Mouse (Mus musculus) mouse embryonic stem cell (cell line): ENCODE data around the gene Cdc37.

Experiments
- in situ Hi-C, 2 experiments: fragments of 300-500 bp; cut with MboI; formaldehyde crosslinking; loops; 1 replicate in 1 of 2; 3 replicates in 1 of 2; pipeline ENCODE4 v1.14.3; 2019 to 2020; ENCODE audit warnings: low sequenced_read_pairs in 2 of 2, low pct_unique_long_range_greater_than_20kb in 1 of 2, mixed read lengths in 1 of 2; ENCODE audit not compliant: unreplicated experiment in 1 of 2

The Cdc37 gene

DNA sequence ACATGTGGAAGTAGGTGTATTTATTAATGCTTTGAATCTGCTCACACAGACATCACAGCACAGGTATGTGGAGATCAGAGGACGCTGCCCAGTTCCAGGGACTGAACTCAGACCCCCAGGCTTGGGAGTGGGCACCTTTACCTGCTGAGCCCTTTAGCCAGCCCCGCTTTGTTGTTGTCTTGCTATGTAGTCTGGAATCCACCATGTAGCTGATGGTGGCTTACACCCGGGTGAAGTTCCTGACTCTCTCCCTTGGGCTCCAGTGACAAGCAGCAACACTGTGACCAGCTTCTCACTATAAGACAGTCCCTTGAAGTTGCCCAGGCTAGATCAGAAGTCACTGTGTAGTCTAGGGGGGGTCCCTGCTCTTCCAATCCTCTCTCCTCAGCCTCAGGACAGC, 5.4 kb downstream of the Cdc37 start:
- in situ Hi-C loops, result no loop called here

GRCm38 (mm10) chr9:21141922-21142321, 7.9 kb downstream of the Cdc37 start:
- in situ Hi-C loops, result no loop called here

GRCm38 (mm10) chr9:21138386-21138785, 11.4 kb downstream of the Cdc37 start:
- in situ Hi-C loops, result no loop called here

- in situ Hi-C loops, result no loop called here
Measured at GRCm38 (mm10) chr9:21137229-21137628, 12.6 kb downstream of the Cdc37 start.

GRCm38 (mm10) chr9:21136401-21136800, 13.4 kb downstream of the Cdc37 start:
- in situ Hi-C loops, result no loop called here

DNA sequence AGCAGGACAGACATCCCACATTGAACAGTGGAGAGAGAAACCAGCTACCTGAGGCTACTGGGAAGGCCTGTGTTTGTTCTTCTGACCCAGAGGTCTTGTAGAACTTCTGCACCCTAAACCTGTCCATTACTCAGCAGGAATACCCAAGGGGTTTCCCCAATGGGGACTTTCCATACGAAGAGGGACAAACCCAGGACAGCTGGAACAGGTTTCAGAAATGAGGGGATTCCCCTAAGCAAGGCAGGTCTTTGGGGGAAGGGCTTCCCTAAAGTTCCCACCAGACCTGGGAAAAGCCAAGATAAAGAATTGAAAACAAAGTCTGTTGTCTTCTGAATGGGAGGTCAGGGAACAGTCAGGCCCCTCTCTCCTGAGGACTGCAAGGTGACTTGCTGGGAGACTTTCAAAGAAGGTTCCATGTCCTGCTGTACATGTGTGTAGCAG, 13.8 kb downstream of the Cdc37 start:
- in situ Hi-C loops, result no loop called here

- in situ Hi-C loops, result no loop called here
Measured at GRCm38 (mm10) chr9:21135329-21135890, 14.4 kb downstream of the Cdc37 start.

DNA sequence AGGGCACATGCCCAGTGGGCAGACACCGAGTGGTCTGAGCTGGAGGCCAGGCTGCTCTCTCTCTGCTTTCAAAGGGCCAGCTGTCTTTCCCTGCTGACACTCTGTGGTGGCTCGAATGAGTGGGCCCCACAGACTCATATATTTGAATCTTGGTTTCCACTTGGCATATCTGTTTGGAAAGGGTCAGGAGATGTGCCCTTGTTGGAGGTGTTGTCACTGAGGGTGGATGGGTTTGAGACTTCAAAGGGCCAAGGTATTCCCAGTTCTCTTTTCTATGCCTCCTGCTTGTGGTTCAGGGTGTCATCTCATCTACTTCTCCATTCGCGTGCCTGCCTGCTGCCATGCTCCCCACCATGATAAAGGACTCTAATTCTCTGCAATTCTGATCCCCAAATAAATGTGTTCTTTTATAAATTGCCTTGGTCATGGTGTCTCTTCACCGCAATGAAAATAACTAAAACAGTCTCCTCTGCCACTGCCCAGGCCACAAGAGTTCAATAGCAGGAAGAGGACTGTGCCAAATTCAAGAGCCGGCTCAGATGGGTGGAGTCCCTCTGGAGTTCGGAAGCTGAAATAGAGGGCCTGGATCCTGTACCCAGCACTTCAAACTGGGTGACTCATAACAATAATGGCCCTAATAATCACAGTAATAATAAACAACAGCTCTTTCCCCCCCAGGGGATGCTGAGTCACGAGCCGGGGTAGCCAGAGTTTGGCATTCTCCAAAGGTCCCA, 15.0 kb downstream of the Cdc37 start:
- in situ Hi-C loops, result no loop called here

DNA sequence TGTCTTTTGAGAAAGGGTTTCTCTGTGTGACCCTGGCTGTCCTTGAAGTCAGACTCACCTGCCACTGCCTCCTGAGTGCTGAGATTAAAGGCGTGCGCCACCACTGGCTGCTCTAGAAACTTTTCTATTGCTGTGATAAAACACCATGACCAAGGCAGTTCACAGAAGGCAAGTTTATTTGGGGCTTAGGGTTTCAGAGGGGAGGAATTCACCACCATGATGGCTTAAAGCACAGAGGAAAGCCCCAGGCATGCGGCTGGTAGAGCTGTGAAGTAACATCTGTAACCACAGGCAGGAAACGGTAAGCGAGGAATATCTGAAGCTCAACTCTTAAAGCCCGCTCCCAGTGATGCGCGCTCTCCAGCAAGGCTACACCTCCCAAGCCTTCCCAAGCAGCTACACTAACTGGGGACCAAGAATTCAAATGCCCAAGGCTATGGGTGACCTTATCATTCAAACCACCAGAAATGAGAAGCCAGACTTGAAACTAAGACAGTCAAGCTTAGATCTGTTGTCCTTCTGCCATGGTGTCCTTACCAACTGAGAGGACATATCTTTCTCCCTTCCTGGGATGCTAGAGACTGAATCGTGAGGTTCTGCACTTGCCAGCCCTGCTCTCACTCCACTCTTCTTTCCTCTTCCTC, 16.6 kb downstream of the Cdc37 start:
- in situ Hi-C loops, result no loop called here

DNA sequence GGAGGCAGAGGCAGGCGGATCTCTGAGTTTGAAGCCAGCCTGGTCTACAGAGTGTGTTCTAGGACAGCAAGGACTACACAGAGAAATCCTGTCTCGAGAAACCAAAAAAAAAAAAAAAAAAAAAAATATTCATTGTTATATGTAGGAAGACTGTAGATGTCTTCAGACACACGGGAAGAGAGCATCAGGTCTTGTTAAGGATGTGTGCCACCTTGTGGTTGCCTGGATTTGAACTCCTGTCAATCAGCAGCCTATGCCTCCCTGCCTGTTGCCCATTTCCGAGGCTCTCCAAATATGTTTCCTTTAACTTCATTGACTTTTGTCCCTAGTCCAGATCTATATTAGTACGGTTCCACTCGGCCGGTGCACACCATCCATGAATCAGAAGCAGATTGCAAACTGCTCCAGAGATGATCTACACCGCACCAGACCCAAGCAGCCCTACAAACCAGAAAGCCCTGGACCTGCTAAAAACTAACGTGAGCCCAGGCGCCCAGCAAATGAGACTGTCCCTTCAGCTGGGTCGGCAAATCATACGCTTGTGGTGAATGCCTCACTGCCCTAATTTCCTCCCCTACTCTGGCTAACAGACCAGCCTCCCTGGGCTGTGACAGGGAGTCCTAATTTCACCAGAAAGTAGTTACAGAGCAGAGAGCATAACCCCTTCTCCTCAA, 17.5 kb downstream of the Cdc37 start:
- in situ Hi-C loops, result no loop called here

DNA sequence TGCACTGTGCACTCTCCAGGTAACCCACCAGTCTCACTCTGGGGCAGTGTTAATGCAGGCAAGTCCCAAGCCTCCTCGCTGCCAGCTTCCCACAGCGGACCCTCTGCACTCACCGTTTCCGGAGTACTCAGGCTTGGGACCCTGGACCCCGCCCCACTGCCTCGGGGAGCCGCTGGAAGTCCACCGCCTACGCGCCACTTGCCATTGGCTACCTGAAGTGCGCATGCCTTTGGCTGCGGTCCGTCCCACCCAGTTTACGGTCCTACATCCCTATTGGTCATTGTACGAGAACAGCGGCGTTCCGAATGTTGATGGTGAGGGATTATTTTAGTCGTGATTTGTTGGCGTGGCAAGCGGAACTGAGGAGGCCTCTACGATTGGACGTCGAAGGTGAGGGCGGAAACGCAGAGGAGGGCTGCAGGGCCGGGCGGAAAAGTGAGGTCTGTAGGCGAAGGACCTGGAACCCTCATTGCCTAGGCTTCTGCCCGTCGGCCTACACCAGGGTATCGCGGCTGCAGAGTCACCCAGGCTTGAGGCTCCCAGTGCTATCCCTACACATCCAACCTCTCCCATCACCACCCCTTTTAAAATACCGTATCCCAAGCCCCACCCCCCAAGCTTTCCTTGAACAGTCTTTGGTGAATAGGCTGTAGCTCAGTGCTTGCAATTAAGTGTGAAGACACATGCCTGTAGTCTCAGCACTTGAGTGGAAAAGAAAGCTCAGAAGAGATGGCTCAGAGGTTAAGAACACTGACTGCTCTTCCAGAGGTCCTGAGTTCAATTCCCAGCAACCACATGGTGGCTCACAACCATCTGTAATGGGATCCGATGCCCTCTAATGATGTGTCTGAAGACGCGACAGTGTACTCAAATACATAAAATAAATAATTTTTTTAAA, 18.5 kb downstream of the Cdc37 start, which contains the start of gene Tyk2:
Tyk2 (minus strand) TSS at position 185 of the 898 bp plus-strand sequence.
- in situ Hi-C loops, result no loop called here

GRCm38 (mm10) chr9:21126259-21126627, 23.5 kb downstream of the Cdc37 start:
- in situ Hi-C loops, result no loop called here

DNA sequence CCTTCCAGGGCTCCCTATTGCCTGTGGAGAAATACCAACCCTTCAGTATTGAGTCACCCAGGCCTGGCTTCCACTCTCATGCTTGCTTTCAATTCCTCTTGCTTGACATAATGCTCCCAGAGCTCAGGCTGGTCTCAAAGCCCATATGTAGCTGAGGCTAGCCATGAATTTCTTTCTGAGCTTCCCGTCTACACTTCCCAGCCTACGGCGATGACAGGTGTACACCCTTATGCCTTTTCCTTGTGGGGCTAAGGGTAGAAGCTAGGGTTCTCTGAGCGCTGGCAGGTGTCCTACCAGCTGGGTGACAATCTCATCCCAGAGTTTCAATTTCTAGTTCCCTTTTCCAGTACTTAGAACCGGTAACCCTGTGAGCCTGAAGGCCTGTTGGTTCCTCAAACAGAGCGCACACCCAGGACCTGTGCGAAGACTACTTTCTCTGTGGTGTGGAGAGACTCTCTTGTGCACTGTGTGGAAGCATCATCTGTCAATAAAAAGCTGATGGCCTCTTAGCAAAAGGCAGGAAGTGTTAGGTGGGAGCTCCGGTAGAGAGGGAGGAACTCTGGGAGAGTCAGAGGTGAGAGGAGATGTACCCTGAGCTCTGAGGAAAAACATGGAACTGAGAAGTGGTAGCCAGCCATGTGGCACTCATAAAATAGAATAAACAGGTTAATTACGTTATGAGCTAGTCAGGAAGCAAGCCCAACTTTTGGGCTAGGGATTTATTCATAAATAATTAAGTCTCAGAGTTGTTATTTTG, 24.1 kb downstream of the Cdc37 start:
- in situ Hi-C loops, result no loop called here

- in situ Hi-C loops, result no loop called here
Measured at GRCm38 (mm10) chr9:21124837-21125236, 24.9 kb downstream of the Cdc37 start.

GRCm38 (mm10) chr9:21121483-21121882, 28.3 kb downstream of the Cdc37 start:
- in situ Hi-C loops, result no loop called here

DNA sequence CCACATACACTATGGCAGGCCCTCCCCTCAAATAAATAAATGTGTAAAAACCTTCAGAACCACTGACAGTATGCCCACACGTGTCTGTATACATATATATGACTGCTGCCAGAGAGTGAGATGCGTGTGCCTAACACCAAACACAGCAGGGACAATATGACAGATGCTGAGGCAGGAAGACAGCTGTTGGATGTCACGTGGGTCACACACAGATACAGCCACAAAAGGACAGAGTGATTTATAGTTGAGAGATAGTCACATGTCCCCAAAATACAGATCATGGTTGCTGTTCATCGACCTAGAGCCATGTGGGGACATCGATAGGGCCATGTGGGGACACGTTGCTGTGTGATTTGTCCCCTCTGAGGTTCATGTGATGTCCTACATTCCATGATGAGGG, 32.7 kb downstream of the Cdc37 start:
- in situ Hi-C loops, result no loop called here

DNA sequence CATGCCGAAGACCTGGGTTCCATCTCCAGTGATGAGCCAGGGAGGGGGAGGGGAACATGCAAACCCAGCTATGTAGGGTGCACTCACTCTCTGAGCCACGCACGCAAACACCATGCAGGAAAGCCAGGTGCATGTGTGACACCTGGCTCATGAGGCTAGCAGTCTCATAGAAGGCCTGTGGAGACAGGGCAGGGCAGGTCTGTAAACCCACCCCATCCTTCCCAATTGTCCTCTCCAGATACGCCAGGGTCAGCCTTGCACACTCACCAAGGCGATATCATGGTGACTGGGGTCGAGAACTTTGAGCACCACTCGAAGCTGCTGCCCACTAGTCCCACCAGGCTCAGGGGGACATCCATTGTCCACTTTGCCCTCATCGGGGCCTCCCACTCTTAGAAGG, 34.7 kb downstream of the Cdc37 start:
- in situ Hi-C loops, result no loop called here

DNA sequence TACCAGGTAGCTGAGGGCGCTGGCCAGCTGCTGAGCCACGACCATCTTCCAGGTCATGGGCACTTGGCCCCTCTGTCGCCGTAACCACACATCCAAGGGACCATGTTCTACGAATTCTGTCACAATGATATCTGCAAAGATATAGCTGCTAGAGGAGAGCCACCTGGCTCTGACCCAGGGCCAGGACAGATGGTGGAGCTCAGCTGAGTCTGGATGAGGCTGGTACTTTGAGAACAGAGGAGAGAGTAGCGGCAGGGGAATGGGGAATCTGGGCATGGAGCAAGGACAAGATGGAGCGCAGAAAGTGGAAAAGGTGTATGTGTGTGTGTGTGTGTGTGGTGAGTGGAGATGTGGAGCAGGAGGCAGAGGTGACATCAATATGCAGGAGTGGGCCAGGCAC, 35.6 kb downstream of the Cdc37 start:
- in situ Hi-C loops, result no loop called here
